Mouse (Mus musculus): ENCODE results near the gene Med24. TPM values are rescaled to one million over a fixed set of nuclear protein-coding genes. Genes with fewer than 3 reads are reported as not detected.

The Med24 gene
- polyA plus RNA-seq (2015; fragmentation: Nextera tagmentation; extraction: Ambion mirVana) = 58.2 and 64.7 TPM in 2 replicates

DNA sequence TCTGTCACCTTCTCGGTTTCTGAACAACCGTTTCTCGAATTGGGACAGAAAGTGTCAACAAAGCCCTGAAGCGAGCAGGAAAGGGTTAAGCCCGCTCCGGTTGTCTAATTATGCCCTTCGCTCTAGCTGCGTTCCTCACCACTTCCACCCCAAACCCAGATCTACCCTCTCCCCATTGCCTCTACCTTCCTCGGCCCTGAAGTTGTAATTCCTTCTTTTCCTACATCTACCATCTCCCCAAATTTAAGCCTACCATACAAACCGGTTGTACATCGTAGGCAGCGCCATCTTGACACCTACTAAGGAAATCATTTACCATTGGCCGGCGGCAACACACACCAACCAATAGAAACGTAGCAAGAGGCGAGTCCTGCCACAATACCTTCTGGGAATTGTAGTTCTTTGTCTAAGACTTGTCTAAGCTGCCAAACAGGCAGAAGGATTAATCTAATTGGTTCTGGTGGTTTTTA, at the start of gene Med24:
Med24 (minus strand) TSS at position 317 of the 470 bp plus-strand sequence.
- Histone ChIP-seq H3K4me1 (peaks cover 11% of the 10 kb centered on the region), H3K9me3 (replicated peaks) (peaks cover 1% of the 10 kb centered on the region; the same call in 1 of the 2 replicates), H3K4me2 (peak within 1 kb of the TSS; percentile 75), H3K27ac (peak within 1 kb of the TSS; percentile 77), H3K27me3 (no peaks in the 10 kb centered on the region), H3K4me3 (replicated peaks) (peak within 1 kb of the TSS; percentile 80), H3K36me3 (peaks cover 30% of the 10 kb centered on the region), H3K9ac (peak within 1 kb of the TSS; percentile 64)
- ATAC-seq (replicated peaks; ENCODE audit: low FRiP score) = peak; percentile 95
- under 1% methylated on average over 16 of the region's 16 CpGs for WGBS

- ATAC-seq (replicated peaks; ENCODE audit: low FRiP score) = no peak
- Histone ChIP-seq H3K9me3 (replicated peaks) (no peaks in the 10 kb centered on the region), H3K9ac (no peak overlapping the region), H3K27me3 (no peaks in the 10 kb centered on the region), H3K4me2 (no peak overlapping the region), H3K27ac (peak overlapping the region; percentile 89), H3K36me3 (no peaks in the 10 kb centered on the region), H3K4me1 (peaks cover 95% of the 10 kb centered on the region), H3K4me3 (replicated peaks) (no peak overlapping the region)
Measured at GRCm38 (mm10) chr11:98777888-98778287, 48.7 kb upstream of the Med24 start.

- H3K9ac ChIP-seq = 0 out of 2 replicates have a peak overlapping the region, but pooled peaks have one; percentile 27
- peak overlapping the region; percentile 89 for H3K27ac ChIP-seq
- 8% methylated on average over 9 of the region's 9 CpGs for WGBS
- no peaks in the 10 kb centered on the region for H3K9me3 ChIP-seq (replicated peaks)
- H3K4me1 ChIP-seq = peaks cover 95% of the 10 kb centered on the region
- no peaks in the 10 kb centered on the region for H3K36me3 ChIP-seq
- peak; percentile 10; the same call in 1 of the 2 replicates for ATAC-seq (replicated peaks; ENCODE audit: low FRiP score)
- no peak overlapping the region for H3K4me3 ChIP-seq (replicated peaks)
- peak overlapping the region; percentile 87 for H3K4me2 ChIP-seq
- H3K27me3 ChIP-seq = no peaks in the 10 kb centered on the region
Measured at GRCm38 (mm10) chr11:98776843-98777590, 47.8 kb upstream of the Med24 start.

- peak overlapping the region; percentile 87 for H3K4me2 ChIP-seq
- peaks cover 1% of the 10 kb centered on the region for H3K36me3 ChIP-seq
- H3K9ac ChIP-seq = peak overlapping the region; percentile 27; the same call in 1 of the 2 replicates
- H3K27me3 ChIP-seq = no peaks in the 10 kb centered on the region
- H3K4me3 ChIP-seq (replicated peaks) = peak overlapping the region; percentile 43; the same call in 1 of the 2 replicates
- peak overlapping the region; percentile 89 for H3K27ac ChIP-seq
- H3K9me3 ChIP-seq (replicated peaks) = no peaks in the 10 kb centered on the region
- WGBS = 28% methylated on average over 12 of the region's 12 CpGs
- no peak for ATAC-seq (replicated peaks; ENCODE audit: low FRiP score)
- H3K4me1 ChIP-seq = peaks cover 87% of the 10 kb centered on the region
Measured at GRCm38 (mm10) chr11:98776052-98776764, 47.0 kb upstream of the Med24 start.

- Histone ChIP-seq H3K27ac (peak overlapping the region; percentile 89), H3K4me2 (peak overlapping the region; percentile 87), H3K27me3 (no peaks in the 10 kb centered on the region), H3K4me3 (replicated peaks) (peak overlapping the region; percentile 43), H3K9me3 (replicated peaks) (no peaks in the 10 kb centered on the region), H3K36me3 (peaks cover 8% of the 10 kb centered on the region), H3K9ac (peak overlapping the region; percentile 18), H3K4me1 (peaks cover 80% of the 10 kb centered on the region)
- under 1% methylated on average over 15 of the region's 15 CpGs for WGBS
- peak; percentile 78 for ATAC-seq (replicated peaks; ENCODE audit: low FRiP score)
Measured at GRCm38 (mm10) chr11:98775348-98776051, 46.3 kb upstream of the Med24 start.

DNA sequence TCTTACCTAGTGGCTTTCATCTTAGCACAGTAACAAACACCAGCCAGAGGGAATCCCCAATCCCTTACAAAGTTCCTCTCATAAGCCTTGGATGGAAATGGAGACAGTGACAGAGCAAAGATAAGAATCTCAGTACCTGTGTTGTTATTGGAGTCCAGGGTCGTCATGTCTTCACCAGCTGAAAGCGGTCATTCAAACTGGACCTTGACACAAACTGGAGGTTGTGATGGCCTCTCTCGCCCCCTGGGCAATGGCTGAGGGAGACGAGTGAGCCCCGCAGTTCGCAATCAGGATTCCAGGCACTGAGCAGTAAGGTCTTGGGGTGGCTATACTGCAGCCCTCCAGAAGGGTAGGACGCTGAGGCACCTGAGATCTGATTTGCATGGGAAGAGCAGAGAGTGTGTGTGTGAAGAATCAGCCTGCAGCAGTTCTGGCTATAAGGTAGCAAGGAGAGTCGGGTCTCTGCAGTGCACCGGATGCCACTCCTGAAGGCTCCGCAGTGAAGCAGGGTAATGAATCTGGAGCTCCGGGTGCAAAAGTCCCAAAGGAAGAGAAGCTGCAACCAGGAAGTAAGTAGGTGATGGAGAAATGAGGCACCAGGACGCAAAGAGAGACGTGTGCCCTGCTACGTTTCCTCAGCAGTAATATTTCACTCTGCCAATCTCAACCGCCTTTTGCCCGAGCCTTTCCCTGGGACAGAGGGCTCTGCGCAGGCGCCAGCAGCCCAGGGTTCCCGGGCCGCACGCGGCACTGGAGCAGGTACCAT, 45.5 kb upstream of the Med24 start, which contains the start of gene Nr1d1:
Nr1d1 (minus strand) TSS at position 752 of the 766 bp plus-strand sequence.
- no peak; the same call in 1 of the 2 replicates for ATAC-seq (replicated peaks; ENCODE audit: low FRiP score)
- Histone ChIP-seq H3K4me1 (peaks cover 73% of the 10 kb centered on the region), H3K4me3 (replicated peaks) (peak within 1 kb of the TSS; percentile 43), H3K27me3 (no peaks in the 10 kb centered on the region), H3K9ac (peak within 1 kb of the TSS; percentile 41), H3K36me3 (peaks cover 16% of the 10 kb centered on the region), H3K4me2 (peak within 1 kb of the TSS; percentile 87), H3K27ac (peak within 1 kb of the TSS; percentile 89), H3K9me3 (replicated peaks) (no peaks in the 10 kb centered on the region)
- 1% methylated on average over 22 of the region's 22 CpGs for WGBS

DNA sequence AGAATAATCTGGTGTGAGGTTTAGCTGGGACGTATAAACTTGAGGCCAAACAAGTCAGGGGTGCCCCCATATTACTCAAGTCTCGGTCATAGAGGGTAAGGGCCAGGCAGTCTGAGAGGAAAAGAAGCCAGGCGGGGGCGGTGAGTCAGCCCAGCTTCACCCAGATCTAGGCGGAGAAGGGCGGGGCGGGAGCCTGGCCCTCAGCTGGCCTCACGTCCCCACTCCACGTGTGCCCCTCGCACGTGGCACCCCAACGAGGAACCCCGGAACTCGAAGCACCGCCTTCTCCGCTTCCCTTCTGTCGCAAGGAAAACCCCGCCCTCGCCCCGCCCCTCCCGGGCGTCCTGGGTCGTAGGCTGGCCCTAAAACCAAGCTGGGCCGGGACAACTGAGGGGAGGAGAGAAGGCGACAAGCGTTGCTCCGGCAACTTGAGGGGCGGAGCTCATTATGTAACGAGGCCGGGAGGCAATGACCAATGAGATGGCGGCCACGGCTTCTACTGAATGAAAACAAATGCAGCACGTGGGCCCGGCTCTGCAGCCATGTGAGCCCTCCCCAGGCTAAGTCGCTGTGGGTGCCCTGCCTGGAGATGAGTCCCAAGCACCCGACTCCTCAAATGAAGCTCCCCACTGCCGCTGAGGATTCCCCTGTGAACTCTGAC, 44.5 kb upstream of the Med24 start:
- H3K36me3 ChIP-seq = peaks cover 21% of the 10 kb centered on the region
- H3K4me2 ChIP-seq = peak overlapping the region; percentile 87
- ATAC-seq (replicated peaks; ENCODE audit: low FRiP score) = peak; percentile 82
- H3K9me3 ChIP-seq (replicated peaks) = no peaks in the 10 kb centered on the region
- peak overlapping the region; percentile 43 for H3K4me3 ChIP-seq (replicated peaks)
- no peaks in the 10 kb centered on the region for H3K27me3 ChIP-seq
- peak overlapping the region; percentile 41; the same call in 1 of the 2 replicates for H3K9ac ChIP-seq
- WGBS = under 1% methylated on average over 37 of the region's 37 CpGs
- H3K27ac ChIP-seq = peak overlapping the region; percentile 89
- H3K4me1 ChIP-seq = peaks cover 74% of the 10 kb centered on the region

GRCm38 (mm10) chr11:98772667-98773171, 43.5 kb upstream of the Med24 start:
- H3K36me3 ChIP-seq = peaks cover 21% of the 10 kb centered on the region
- H3K4me1 ChIP-seq = peaks cover 76% of the 10 kb centered on the region
- H3K27ac ChIP-seq = peak overlapping the region; percentile 57; the same call in 1 of the 2 replicates
- no peak for ATAC-seq (replicated peaks; ENCODE audit: low FRiP score)
- no peaks in the 10 kb centered on the region for H3K9me3 ChIP-seq (replicated peaks)
- H3K4me2 ChIP-seq = peak overlapping the region; percentile 87
- no peaks in the 10 kb centered on the region for H3K27me3 ChIP-seq
- WGBS = 43% methylated on average over 8 of the region's 8 CpGs
- H3K4me3 ChIP-seq (replicated peaks) = 0 out of 2 replicates have a peak overlapping the region, but pooled peaks have one; percentile 43
- no peak overlapping the region for H3K9ac ChIP-seq

DNA sequence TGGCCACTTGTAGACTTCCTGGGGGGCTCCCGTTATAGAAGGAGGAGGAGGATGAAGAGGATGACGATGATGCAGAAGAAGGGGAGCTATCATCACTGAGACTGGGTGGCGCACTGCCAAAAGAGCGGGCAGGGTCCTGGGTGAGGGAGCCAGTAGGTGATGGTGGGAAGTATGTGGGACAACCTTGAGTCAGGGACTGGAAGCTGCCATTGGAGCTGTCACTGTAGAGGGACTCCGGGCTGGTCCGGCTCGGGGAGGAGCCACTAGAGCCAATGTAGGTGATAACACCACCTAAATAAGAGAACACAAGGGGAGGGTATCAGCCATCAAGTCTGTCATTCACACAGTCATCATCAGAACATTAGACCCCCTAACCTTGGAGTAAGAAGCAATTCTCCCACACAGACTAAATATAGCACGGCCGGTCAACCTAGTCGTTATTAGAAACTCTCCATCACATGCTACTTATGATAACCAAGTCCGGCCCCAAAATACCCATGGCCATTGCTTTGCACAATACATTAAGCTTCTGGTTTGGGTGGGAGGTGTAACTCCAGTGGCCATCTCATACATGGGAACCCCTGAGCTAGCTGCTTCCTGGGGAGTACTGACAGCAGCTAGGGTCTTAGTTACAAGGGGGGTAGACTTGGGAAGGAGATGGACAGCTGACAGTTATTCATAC, 42.8 kb upstream of the Med24 start:
- H3K4me2 ChIP-seq = no peak overlapping the region
- peaks cover 21% of the 10 kb centered on the region for H3K36me3 ChIP-seq
- H3K4me1 ChIP-seq = peaks cover 76% of the 10 kb centered on the region
- H3K9me3 ChIP-seq (replicated peaks) = no peaks in the 10 kb centered on the region
- H3K9ac ChIP-seq = no peak overlapping the region
- 87% methylated on average over 11 of the region's 11 CpGs for WGBS
- H3K27me3 ChIP-seq = no peaks in the 10 kb centered on the region
- H3K27ac ChIP-seq = 0 out of 2 replicates have a peak overlapping the region, but pooled peaks have one; percentile 57
- ATAC-seq (replicated peaks; ENCODE audit: low FRiP score) = no peak
- H3K4me3 ChIP-seq (replicated peaks) = no peak overlapping the region

- Histone ChIP-seq H3K27ac (no peak overlapping the region), H3K4me1 (peaks cover 76% of the 10 kb centered on the region), H3K4me2 (no peak overlapping the region), H3K9ac (no peak overlapping the region), H3K9me3 (replicated peaks) (no peaks in the 10 kb centered on the region), H3K36me3 (peaks cover 21% of the 10 kb centered on the region), H3K4me3 (replicated peaks) (no peak overlapping the region), H3K27me3 (no peaks in the 10 kb centered on the region)
- 91% methylated on average over 18 of the region's 18 CpGs for WGBS
- ATAC-seq (replicated peaks; ENCODE audit: low FRiP score) = no peak
Measured at GRCm38 (mm10) chr11:98771131-98771530, 41.9 kb upstream of the Med24 start.

Measured in kidney, embryonic 15.5 days (tissue).